ENCODE assay signal across 14 mouse cellular contexts in the genomic region with DNA sequence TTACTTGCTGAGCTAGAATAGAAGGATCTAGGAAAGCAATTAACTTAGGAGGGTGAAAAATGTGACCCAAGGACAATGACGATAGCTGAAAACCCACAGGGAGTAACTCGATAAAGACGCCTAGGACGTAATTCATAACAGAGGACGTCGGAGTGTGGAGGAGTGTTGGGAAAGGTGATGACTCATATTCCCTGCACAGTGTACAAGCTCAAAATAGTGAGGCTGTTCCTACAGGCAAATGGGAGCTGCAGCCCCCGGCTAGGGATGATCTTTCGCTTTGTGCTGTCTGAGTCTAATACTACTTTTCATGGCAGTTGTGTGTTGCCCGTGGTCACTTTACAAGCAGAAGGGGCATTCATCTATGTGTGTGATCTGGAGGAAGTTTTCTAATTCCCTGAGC. TPM values are rescaled to one million over a fixed set of nuclear protein-coding genes. Genes with fewer than 3 reads are reported as not detected.
DNase-seq lines count a peak whose midpoint lies in the region; ATAC-seq and TF ChIP-seq lines count a peak whose summit lies in the region.
"Had no signal": no experiment of that assay in that cellular context is flagged by ENCODE, and none has a peak within 500 bp of the region (broad histone marks: within the 10 kb centered on the region; RNA-seq: fewer than 3 reads in every experiment).

No protein-coding gene starts in this region.

- no peak overlapping the region for H3K4me3 ChIP-seq in intestine, embryonic 14.5 days (ENCODE audit: low read depth, low read length)
- no peak overlapping the region for H3K4me3 ChIP-seq in intestine, postnatal 0 days (ENCODE audit: low read depth, low read length)
- H3K4me3 ChIP-seq in stomach, postnatal 0 days (ENCODE audit: low read depth, low read length) = no peak overlapping the region
- H3K4me3 ChIP-seq: limb, embryonic 15.5 days had no signal

- H3K9me3 ChIP-seq in intestine, embryonic 14.5 days (ENCODE audit: control insufficient read depth, low read length) = no peaks in the 10 kb centered on the region
- no peaks in the 10 kb centered on the region for H3K9me3 ChIP-seq in intestine, postnatal 0 days (ENCODE audit: control insufficient read depth)
- H3K9me3 ChIP-seq in stomach, postnatal 0 days (ENCODE audit: control insufficient read depth, low read length) = no peaks in the 10 kb centered on the region
- H3K9me3 ChIP-seq: limb, embryonic 15.5 days had no signal

- H3K4me2 ChIP-seq in intestine, embryonic 14.5 days (ENCODE audit: low read length) = 0 out of 2 replicates have a peak overlapping the region, but pooled peaks have one; percentile 2
- H3K4me2 ChIP-seq in intestine, postnatal 0 days (replicated peaks; ENCODE audit: low read depth) = no peak overlapping the region; the same call in 1 of the 2 replicates
- H3K4me2 ChIP-seq in stomach, postnatal 0 days (replicated peaks; ENCODE audit: low read depth) = no peak overlapping the region
- H3K4me2 ChIP-seq: limb, embryonic 15.5 days had no signal

- H3K36me3 ChIP-seq in intestine, embryonic 14.5 days (ENCODE audit: control insufficient read depth, insufficient read depth, low read length) = no peaks in the 10 kb centered on the region
- no peaks in the 10 kb centered on the region for H3K36me3 ChIP-seq in intestine, postnatal 0 days (ENCODE audit: control insufficient read depth, insufficient read depth)
- no peaks in the 10 kb centered on the region for H3K36me3 ChIP-seq in stomach, postnatal 0 days (ENCODE audit: control insufficient read depth, insufficient read depth, low read length)
- H3K36me3 ChIP-seq: limb, embryonic 15.5 days had no signal

- H3K27me3 ChIP-seq in intestine, embryonic 14.5 days (replicated peaks; ENCODE audit: control insufficient read depth, insufficient read depth, low read length) = no peaks in the 10 kb centered on the region
- H3K27me3 ChIP-seq in intestine, postnatal 0 days (replicated peaks; ENCODE audit: control insufficient read depth, insufficient read depth, low read length) = no peaks in the 10 kb centered on the region
- H3K27me3 ChIP-seq in stomach, postnatal 0 days (ENCODE audit: control insufficient read depth, insufficient read depth, low read length) = no peaks in the 10 kb centered on the region

- no peak overlapping the region for H3K9ac ChIP-seq in intestine, embryonic 14.5 days (ENCODE audit: low read length)
- H3K9ac ChIP-seq in intestine, postnatal 0 days (ENCODE audit: low read depth, low read length) = no peak overlapping the region
- H3K9ac ChIP-seq in stomach, postnatal 0 days (ENCODE audit: low read length) = no peak overlapping the region
- H3K9ac ChIP-seq: limb, embryonic 15.5 days had no signal

- no peak overlapping the region for H3K27ac ChIP-seq in intestine, embryonic 14.5 days (ENCODE audit: low read depth)
- no peak overlapping the region for H3K27ac ChIP-seq in intestine, postnatal 0 days (ENCODE audit: low read depth, low read length)
- no peak overlapping the region for H3K27ac ChIP-seq in stomach, postnatal 0 days (replicated peaks)
- H3K27ac ChIP-seq: limb, embryonic 15.5 days had no signal

- 26% methylated on average over 9 of the region's 9 CpGs for WGBS in intestine, embryonic 14.5 days
- 51% methylated on average over 9 of the region's 9 CpGs for WGBS in intestine, postnatal 0 days
- WGBS in stomach, postnatal 0 days = 27% methylated on average over 9 of the region's 9 CpGs

- TF ChIP-seq EP300 in stomach, postnatal 0 days (optimal IDR thresholded peaks at IDR 0.05) = no peak

- no peak for ATAC-seq in intestine, embryonic 14.5 days (replicated peaks; ENCODE audit: low FRiP score, low TSS enrichment, low read depth)
- ATAC-seq in intestine, postnatal 0 days = no peak
- ATAC-seq in stomach, postnatal 0 days (ENCODE audit: low FRiP score, low TSS enrichment) = peak; percentile 68; the same call in 1 of the 2 replicates

- H3K4me1 ChIP-seq in intestine, embryonic 14.5 days (replicated peaks; ENCODE audit: control insufficient read depth, insufficient read depth, low read length) = peaks cover 22% of the 10 kb centered on the region
- H3K4me1 ChIP-seq in intestine, postnatal 0 days (replicated peaks; ENCODE audit: control insufficient read depth, insufficient read depth, low read length) = no peaks in the 10 kb centered on the region
- H3K4me1 ChIP-seq in stomach, postnatal 0 days (replicated peaks; ENCODE audit: control insufficient read depth, insufficient read depth) = peaks cover 4% of the 10 kb centered on the region; the same call in 1 of the 2 replicates

- peak; percentile 21 for DNase-seq in embryo, embryonic 10.5 days (ENCODE audit: low spot score)
- no peak for DNase-seq in embryo, embryonic 10 days (ENCODE audit: low spot score)
- DNase-seq in intestine, embryonic 14.5 days (ENCODE audit: low spot score) = no peak
- DNase-seq in right cerebral cortex, adult 2 months (ENCODE audit: low spot score in 2 of 2) = peak; percentile 42 to 51
- no peak for DNase-seq in right cerebral cortex, postnatal 10 days (ENCODE audit: low spot score in 2 of 2)
- DNase-seq in stomach, postnatal 0 days (ENCODE audit: low spot score) = no peak
- DNase-seq in retina, postnatal 1 day = no peak
- DNase-seq: B cell, adult 2 months; cerebellum, postnatal 36 days; kidney, adult 11 months; lung, postnatal 36 days; thymus, postnatal 36 days had no signal

- no peak for TF ChIP-seq CTCF in intestine, postnatal 0 days (IDR thresholded peaks at IDR 0.05; ENCODE audit: low read depth)
- no peak for TF ChIP-seq CTCF in stomach, postnatal 0 days (IDR thresholded peaks at IDR 0.05; ENCODE audit: low read depth)

RNA-seq across cellular contexts. Expression of a gene that starts 30.0 kb away (rescaled TPM):
- polyA plus RNA-seq in intestine, embryonic 14.5 days (2014; fragmentation: Nextera tagmentation; extraction: Ambion mirVana) = 7.9 and 8.6 TPM in 2 replicates
- polyA plus RNA-seq in intestine, postnatal 0 days (2015; fragmentation: Nextera tagmentation; extraction: Ambion mirVana) = 3.4 and 4.7 TPM in 2 replicates
- 3.3 and 4.0 TPM in 2 replicates for polyA plus RNA-seq in stomach, postnatal 0 days (2015; fragmentation: Nextera tagmentation; extraction: Ambion mirVana)

Comparison
In these comparisons a context has a peak if more than half of its experiments do, and no peak if none do; other contexts are left out.
1. DNase-seq: peak in embryo, embryonic 10.5 days (single experiment) and right cerebral cortex, adult 2 months (2 of 2); none in embryo, embryonic 10 days (single experiment), intestine, embryonic 14.5 days (single experiment), right cerebral cortex, postnatal 10 days (0 of 2), stomach, postnatal 0 days (single experiment) and retina, postnatal 1 day (single experiment).